Mouse (Mus musculus) layer of hippocampus, adult 18-20 months (tissue): ENCODE measurements around the gene Ablim1. TPM values are rescaled to one million over a fixed set of nuclear protein-coding genes. Genes with fewer than 3 reads are reported as not detected.

ENCODE experiments used
- DNase-seq, 2 experiments: peaks; one replicate each; pipeline ENCODE4 v3.0.0; 2022; ENCODE audit warnings: low spot score in 2 of 2
- total RNA-seq, 2 experiments: library from RNA; stranded (reverse); gene quantifications; 2 replicates each; pipeline ENCODE4 v1.2.3; 2021

Gene Ablim1
- total RNA-seq, 2 experiments from 2014 or later: 73.4 to 75.7 TPM

DNA sequence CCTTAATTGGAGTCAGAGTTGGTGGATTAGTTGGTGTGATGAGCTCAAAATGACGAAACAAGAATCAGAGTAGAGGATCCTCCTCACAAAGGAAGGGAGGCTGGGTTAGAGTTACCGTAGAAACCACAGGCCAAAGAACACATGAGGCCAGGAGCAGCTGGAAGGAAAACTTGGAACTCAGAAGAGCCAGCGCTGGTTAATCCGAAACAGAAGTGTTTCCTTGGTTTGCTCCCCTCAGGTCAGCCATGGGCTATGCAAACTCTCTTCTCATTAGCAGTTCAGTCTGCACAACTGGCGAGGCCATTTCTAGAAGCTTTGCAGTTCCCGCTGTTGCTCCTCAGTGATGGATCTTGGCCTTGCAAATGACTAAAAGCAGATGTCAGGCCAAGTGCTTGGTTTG is 208.2 kb downstream of the Ablim1 start:
- DNase-seq: no peak

DNA sequence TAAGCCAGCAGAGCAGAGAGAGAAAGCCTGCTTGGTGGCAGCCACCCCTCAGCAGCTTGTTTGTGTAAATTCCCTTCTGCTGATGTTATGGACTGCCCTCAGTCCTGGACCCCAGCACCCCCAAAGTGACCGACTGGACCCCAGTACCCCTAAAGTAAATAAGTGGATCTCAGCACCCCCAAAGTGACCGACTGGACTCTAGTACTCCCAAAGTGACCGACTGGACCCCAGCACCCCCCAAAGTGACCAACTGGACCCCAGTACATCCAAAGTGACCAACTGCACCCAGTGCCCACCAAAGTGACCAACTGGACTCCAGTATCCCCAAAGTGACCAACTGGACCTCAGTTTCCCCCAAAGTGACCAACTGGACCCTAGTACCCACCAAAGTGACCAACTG is 208.7 kb downstream of the Ablim1 start:
- no peak for DNase-seq

DNA sequence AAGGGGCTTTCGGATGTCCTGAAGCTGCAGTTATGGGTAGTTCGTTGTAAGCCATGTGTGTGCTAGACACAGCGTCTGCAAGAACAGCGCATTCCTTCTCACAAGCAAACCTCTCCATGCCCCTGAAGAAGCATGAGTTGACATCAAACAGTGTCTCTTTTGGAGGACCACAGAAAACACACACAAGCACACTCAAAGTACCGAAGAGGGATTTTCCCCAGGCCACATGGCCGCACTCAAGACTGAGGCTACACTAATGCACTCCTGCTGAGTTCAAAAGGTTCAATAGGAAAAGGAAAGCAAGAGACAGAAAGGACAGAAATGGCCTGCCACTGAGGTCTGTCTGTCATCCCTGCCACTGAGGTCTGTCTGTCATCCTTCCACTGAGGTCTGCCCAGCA is 209.6 kb downstream of the Ablim1 start:
- DNase-seq: no peak

DNA sequence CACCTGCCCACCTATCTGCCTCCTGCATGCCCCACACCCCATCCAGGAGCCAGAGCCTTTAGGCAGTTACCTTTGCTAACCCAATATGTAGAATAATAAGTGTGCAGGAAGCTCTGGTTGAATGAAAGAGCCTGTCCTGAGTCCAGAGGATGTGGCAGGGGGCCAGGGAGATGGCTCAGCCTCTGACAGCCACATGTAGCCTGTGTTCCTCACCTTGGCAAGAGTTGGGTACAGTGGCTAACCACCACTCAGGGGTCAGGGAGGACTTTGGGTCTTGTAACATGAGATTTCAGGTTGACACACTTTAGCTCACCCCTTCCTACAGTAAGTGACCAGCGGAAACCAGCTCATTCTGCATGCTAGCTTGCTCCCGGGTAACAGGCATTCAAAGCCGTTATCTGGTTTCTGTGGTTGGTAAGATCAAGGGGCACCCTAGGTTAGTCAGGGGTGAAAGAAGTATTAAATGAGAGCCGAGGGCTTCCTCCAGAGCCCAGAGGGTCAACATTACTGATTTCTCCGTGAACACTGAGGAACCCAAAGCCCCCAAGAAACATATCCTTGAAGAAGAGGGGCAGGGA is 210.5 kb downstream of the Ablim1 start:
- DNase-seq: no peak

DNA sequence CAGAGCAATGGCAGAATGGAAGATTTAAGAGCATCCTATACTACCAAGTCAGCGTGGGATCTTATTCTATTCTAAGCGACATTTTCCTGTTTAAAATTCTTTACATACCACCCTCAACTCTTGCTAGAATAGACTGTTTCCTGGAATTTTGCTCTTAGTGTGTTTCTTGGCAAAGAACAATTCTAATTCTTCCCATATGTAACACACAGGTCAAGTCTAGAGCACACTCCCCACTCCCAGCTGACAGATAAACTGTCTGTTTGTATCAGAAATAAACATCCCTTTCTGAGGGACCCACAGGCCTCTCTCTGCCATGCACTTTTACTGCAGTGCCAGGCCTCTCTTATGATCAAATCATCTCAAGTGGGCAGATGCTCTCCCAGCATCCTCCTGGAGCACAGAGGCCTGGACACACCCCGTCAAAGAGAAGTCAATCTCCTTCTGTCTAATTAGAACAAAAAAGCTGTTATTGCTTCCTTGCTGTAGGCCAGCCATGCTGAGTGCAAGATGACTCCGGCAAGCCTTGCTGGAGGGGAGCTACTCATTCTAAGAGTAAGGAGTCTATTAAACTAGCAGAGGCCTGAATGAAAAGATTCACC is 211.3 kb downstream of the Ablim1 start:
- no peak for DNase-seq

DNA sequence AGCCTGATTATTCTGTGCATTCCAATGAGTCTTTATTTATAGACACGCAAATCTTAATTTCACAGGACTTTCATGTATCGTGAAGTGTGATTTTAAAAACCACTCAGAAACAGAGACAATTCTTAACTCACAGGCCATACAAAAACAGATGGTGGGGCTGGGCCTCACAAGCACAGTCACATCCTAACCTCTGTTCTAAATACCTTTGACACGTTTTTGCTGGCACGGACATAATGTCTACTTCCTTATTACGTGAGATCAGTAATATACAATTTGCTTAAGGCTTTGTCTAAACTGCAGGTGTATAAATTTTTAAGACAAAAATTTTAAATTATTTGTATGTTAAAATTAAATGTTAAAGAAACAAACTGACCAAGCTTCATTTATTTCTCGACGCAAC is 212.7 kb downstream of the Ablim1 start:
- no peak for DNase-seq

DNA sequence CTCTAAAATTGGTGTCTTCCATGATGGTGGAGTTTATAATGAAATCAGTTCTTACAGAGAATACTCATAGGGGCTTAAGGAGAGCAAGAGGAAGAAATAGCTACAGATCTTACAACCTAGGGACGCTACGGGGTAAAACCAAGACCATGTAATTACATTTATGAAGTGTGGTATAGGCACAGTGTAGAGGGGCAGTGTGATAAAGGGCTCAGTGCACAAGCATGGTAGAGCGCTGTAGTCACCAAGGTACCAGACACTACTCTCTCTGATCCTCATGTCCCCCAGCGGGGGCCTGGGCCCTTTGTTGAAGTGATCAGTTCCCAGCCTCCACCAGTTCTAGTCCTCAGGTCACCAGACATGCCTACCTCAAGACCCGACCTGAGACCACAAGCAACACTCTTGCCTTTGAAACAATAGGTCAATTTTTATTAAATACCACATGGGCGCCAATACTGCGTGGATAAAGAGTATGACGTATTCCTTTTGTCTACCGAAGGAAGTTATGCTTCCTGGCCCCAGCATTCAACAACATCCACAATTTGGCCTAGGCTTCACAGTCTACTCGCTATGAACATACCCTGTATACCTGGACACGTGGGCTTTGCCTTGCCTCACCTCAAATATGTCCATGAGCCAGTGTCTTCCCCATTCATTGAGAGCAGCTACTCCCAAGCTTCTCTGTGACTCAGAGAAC is 213.8 kb downstream of the Ablim1 start:
- DNase-seq: no peak

DNA sequence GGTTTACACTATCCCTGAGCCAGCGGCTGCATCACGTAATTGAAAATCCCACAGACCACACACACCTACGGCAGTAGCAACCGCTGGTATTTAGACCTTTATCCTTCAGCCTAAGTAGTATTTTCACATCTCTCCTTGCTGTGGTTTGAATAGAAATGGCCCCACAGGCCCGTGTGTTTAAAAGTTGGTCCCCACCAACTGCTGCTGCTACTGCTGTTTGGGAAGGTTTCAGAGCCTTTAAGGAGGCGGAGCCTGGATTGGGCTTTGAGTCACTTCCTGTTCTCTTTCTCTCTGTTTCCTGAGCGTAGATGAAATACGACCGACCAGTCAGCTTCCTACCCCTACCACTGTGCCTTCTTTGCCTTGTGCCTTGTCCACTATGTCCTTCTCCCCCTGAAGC is 214.7 kb downstream of the Ablim1 start:
- DNase-seq: no peak

DNA sequence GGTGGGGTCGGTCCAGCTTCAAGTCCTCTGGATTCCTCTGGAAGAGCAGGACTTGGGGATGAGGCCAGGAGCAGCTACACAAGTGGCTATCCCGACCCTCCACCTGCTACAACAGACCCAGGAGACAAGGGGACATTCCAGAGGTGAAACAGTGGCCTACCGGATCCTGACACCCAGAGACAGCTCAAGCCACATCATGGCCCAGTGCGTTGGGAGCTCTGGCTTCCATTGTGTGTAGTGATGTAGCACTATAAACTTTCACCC is 215.7 kb downstream of the Ablim1 start:
- no peak for DNase-seq

DNA sequence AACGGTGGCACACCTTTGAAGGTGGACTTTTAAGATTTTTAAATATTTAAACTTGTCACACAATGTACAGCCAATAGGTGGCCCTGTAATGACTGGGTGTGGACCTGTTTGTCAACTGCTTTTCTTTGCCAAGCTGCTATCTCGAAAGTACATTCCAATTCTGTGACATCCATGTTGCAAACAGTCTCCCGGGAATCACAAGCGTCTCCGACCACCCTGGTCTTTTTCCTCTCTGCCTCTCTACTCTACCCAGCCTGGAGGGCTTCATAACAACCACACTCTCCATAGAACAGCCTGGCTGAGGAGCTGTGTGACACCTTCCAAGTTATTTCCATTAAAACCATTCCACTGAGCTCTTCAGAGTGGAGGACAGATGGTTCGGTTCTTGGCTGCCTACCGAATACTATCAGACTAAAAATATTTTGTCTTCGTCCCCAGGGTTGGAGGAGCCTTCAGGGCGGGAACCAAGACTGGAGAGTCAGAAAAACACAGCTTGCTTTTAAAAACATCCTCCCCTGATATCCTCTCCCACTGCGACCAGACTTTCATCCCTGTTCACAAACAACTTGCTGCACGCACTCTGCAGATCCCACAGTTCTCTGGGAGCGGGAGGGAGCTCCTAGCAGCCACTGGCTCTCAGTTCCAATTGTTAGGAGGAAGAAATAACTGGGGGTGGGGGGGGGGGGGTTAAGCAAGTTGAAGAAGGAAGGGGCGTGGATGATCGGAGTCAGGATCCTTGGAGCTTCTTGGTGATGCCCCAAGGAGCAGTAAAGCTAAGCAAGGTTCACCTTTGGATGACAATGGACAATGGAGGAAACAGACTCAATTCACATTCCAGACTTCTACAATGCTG is 216.3 kb downstream of the Ablim1 start:
- DNase-seq: peak; percentile 62 to 72

DNA sequence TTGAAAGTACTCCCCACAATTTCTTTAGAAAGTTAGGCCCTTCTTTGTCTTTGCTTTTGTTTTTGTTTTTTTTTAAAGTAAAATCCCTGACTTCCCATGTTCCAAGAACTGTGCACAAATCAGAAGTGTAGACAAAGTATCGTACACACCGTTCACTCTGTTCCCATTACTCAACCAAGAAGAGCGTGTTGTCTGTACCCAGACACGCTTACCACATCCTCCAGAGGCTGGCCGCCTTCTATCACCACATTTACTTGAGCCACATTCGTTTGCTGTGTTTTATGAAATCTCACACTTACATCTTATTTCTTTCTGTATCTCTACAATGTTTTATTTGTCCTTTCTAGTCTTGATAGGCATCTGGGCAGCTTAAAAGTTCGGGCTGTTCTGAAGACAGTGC is 219.4 kb downstream of the Ablim1 start:
- DNase-seq: no peak

DNA sequence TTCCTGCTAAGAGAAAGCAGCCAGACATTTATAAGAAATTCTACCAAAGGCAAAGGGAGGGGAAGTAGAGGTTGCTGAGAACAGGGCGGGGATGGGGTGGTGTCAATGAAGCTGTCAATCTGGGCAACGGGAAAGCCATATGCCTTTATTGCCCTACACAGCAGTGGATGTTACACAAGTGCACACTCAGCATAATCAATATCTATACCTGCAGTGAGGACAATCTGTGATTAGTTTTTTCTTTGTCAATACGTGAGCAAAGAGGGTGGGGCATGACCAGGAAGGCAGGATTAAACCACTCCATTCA is 221.1 kb downstream of the Ablim1 start:
- DNase-seq: no peak

DNA sequence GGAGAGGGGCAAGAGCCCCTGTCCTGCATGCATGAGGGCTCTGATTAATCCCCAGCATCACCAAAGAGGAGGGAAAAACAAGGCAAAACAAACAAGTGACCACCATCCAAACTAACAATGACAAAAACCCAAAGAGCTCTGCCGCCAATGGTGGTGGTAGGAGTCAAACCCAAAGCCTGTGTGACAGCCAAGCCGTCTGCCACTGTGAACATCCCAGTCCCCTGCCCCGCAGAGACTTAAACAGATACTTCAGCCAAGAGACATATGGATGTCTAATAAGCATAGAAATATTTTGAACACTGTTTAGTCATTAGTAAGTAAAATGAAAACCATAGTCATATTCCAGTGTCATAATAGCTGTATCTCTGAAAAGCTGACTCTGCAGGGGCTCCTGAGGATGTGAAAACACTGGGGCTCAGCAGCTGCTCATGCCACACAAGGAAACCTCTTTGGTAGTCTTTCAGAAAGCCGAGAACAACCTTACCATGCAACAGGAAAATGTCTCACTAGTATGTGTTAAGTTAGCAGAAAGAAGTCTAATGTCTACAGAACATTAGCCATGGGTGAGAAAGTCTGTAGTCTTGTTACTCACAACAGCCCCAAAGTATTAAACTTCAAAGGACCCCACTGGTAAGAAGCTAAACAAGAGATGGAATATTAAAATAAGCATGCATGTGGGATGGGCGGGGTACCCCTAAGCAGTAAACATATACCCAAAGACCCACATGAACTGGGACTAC is 221.6 kb downstream of the Ablim1 start:
- no peak for DNase-seq

DNA sequence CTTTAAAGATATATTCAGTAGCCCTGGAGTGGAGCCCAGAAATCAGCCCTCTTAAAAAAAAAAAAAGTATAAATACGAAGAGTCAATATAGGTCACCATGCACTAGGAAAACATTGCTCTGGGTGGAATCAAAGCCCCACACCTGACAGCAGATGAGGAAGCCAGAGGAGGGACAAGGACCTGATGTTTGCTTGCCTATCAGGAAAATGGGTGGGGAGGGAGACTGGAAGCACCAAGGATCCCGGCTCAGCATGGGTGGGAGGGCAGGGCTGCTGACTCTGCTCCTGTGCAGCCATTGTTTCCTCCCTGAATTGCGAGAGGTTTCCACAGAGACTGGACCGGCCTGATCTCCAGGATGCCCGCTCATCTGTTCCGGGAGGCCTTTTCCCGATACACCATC is 223.4 kb downstream of the Ablim1 start:
- no peak for DNase-seq

DNA sequence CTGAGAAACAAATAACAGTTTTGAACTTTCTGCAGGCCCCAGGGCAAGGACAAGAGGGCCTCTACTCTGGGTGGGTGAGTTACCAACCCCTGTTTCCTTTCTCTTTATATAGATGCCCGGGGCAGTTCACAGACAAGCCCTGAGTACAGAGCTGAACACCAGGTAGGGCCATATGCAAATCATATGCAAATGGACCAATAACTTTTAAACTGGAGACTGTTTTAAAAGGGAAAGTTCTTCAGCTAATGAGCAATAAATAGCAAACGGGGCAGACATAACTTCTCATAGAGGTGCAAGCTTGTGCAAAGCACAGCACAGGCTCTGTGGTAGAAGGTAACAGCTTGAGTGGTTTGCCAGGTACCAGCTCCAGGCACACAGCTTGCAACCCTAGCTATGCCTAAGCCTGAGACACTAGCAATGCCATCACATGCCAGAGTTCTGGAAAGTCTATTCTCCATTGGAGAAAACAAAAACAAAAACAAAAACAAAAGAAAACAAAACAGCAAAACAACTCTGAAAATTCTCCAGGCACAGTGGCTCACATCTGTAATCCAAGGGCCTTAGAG is 225.8 kb downstream of the Ablim1 start:
- no peak for DNase-seq

DNA sequence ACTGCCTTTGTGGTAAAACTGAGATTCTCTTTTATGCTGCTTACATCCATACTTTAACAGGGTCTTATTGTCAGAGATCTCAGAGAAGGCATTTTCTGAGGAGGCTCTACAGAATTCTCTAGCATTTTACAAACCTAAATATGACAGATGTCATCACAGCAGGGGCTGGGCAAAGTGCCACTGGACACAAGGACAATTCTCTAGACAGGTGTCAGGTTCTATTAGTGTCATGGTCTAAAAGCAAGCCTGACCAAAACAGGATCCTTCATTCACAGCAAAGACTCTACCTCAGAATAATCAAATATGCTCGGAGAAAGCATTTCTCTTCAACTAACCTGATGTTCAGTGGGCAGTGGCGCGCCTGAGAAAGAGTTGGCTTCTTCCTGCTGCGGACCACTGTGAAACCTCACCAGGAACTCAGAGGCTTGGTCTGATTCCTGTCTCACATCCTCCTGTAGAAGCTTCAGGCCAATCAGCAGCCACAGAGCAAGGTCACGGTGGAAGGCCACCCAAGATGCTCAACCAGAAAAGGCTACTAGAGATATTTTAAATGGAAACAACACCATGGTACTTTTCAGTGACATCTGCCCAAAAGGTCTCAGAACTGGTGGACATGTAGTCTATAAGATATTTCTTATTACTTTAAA is 230.1 kb downstream of the Ablim1 start:
- DNase-seq: no peak

DNA sequence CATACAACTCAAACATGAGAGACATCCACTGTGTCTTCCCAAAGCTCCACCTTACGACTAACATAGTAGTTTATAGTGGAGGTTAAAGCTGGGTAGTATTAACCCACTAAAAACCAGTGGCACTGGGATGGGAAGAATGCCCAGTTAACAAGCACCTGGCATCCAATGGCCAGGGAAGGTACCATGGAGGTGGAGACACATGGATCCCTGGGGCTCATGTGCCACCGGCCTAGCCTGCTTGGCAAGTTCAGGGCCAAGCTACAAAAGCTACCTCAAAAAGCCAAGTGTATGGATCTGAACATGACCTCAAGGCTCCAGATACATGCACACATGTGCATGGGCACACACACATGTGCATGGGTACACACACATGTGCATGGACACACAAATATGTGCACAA is 230.8 kb downstream of the Ablim1 start:
- no peak for DNase-seq

DNA sequence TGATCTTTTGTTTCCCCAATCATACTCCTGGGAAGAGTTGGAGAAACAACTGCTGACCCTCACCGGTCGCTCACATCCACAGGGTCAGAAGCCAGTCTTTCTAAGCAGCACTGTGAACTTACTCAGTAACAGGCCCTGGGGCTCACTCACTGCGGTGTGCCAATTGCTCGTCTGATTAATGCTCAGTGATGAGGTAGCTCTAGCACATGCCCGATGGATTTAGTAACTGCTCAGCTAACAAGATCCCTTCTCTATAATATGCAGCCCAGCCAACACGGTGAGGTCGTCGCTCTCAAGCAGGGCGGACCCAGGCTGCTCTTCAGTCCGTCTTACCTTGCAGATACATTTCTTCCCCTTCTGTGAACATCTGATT is 231.6 kb downstream of the Ablim1 start:
- DNase-seq: no peak

DNA sequence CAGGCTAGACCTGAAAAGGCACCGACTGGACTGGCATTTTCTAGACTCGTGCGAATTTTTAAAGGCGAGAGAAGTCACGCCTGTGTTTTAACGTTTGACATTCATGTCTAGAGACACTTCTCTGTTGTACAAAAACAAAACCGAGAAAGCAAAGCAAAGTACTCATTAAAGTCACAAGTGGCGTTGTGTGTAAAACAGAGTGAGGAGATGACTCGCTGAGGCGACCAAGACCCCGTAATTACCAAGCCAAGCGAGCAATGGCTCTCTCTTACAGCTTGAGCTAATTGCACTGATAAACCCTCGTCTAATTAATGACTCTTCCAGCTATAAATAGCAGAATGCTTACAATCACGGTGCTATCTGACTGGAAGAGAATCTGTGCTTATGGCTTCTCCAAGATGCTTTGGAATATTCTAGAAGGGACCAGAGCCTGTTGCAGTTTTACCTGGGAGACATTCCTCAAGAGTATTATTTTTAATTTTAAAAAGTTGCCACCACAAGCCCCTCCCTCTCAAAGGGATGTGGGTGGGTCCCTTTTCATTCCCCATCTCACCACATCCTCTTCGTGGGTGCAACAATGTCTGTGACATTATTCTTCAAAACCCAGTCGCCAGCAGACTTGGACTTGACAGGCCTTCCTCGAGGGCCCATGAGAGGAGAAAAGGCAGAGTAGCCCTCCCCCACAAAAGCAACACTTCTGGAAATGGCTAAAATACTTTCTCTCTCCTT is 232.1 kb downstream of the Ablim1 start:
- no peak for DNase-seq

DNA sequence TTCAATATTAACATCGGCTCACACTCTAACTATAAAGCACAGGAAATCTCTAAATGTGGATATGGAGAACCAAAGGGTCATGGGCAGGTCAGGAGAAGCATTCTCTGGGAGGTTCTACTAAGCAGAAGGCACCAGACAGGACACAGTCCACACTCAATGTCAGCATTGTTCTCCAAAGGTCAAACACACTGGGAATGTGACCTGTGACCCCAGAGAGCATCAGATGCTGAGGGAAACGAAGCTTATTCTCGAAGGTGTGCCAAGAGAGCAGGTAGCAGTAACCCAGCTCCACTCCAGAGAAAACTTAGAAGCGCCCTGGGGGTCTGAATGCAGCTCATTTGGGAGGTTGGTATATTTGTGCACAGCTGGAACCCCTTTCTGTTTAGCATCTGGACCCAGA is 233.2 kb downstream of the Ablim1 start:
- DNase-seq: no peak
